Mouse (Mus musculus): ENCODE data around the gene Mcpt9.
"Not testable (repeated sequence)": the region's sequence is repeated elsewhere in the genome, so short reads cannot be mapped to it uniquely, and the experiment has no call there.

GRCm38 (mm10) chr14:55987464-55987863 lies 42.8 kb downstream of the Mcpt9 start:
- TF ChIP-seq CTCF (IDR thresholded peaks at IDR 0.05; ENCODE audit: low read depth, low read length); POLR2A (IDR thresholded peaks at IDR 0.05; ENCODE audit: extremely low read depth, insufficient read depth, low read length): not testable (repeated sequence)

Data from liver, adult 2 months (tissue).